Mouse (Mus musculus) left cerebral cortex, postnatal 10 days (tissue): ENCODE data around the gene Ak5. TPM values are rescaled to one million over a fixed set of nuclear protein-coding genes. Genes with fewer than 3 reads are reported as not detected.
"Not testable (repeated sequence)": the region's sequence is repeated elsewhere in the genome, so short reads cannot be mapped to it uniquely, and the experiment has no call there.

ENCODE experiments used
- DNase-seq, 2 experiments: peaks; one replicate each; pipeline ENCODE4 v3.0.0; 2021 to 2022; ENCODE audit warnings: low spot score in 2 of 2, mixed read lengths in 1 of 2; ENCODE audit errors: extremely low spot score in 1 of 2
- intact Hi-C: fragments of 180-260 bp; cut with DNase I; formaldehyde crosslinking; loops from one replicate; pipeline ENCODE4 v1.15.1; 2025
- total RNA-seq, 2 experiments: library from RNA; stranded (reverse); gene quantifications; 2 replicates each; pipeline ENCODE4 v1.2.3; 2021

Gene Ak5
- 10 to 100 TPM; 77.3 to 88.1 TPM for total RNA-seq

GRCm38 (mm10) chr3:152668239-152668638, at the start of gene Ak5:
Gene Ak5 (minus strand): TSS chr3:152668360.
- intact Hi-C loops = no loop called here
- no peak for DNase-seq

- intact Hi-C loops = no loop called here
- peak; percentile 76 to 95 for DNase-seq
Measured at GRCm38 (mm10) chr3:152713991-152714902, 46.1 kb upstream of the Ak5 start, which contains the start of gene Pigk. Gene Pigk (plus strand): TSS chr3:152714100.

- DNase-seq = no peak
- intact Hi-C loops = no loop called here
Measured at GRCm38 (mm10) chr3:152712957-152713356, 44.8 kb upstream of the Ak5 start.

GRCm38 (mm10) chr3:152709936-152710335, 41.8 kb upstream of the Ak5 start:
- no peak for DNase-seq
- intact Hi-C loops = no loop called here

GRCm38 (mm10) chr3:152707321-152707823, 39.2 kb upstream of the Ak5 start:
- intact Hi-C loops = no loop called here
- DNase-seq = no peak

GRCm38 (mm10) chr3:152706901-152707300, 38.7 kb upstream of the Ak5 start:
- intact Hi-C loops = no loop called here
- no peak for DNase-seq

GRCm38 (mm10) chr3:152705826-152706225, 37.7 kb upstream of the Ak5 start:
- intact Hi-C loops = no loop called here
- no peak for DNase-seq

GRCm38 (mm10) chr3:152702274-152702843, 34.2 kb upstream of the Ak5 start:
- DNase-seq = no peak
- intact Hi-C loops = no loop called here

GRCm38 (mm10) chr3:152701536-152701935, 33.4 kb upstream of the Ak5 start:
- intact Hi-C loops, DNase-seq: not testable (repeated sequence)

- intact Hi-C loops = no loop called here
- no peak for DNase-seq
Measured at GRCm38 (mm10) chr3:152699261-152699660, 31.1 kb upstream of the Ak5 start.

- intact Hi-C loops = no loop called here
- DNase-seq = no peak
Measured at GRCm38 (mm10) chr3:152698017-152698416, 29.9 kb upstream of the Ak5 start.

- DNase-seq = no peak
- intact Hi-C loops = no loop called here
Measured at GRCm38 (mm10) chr3:152694950-152695349, 26.8 kb upstream of the Ak5 start.

GRCm38 (mm10) chr3:152689105-152689504, 20.9 kb upstream of the Ak5 start:
- no peak for DNase-seq
- intact Hi-C loops = no loop called here

GRCm38 (mm10) chr3:152688532-152688931, 20.4 kb upstream of the Ak5 start:
- intact Hi-C loops = no loop called here
- DNase-seq = no peak

GRCm38 (mm10) chr3:152674663-152675062, 6.5 kb upstream of the Ak5 start:
- intact Hi-C loops = no loop called here

GRCm38 (mm10) chr3:152669783-152670182, 1.6 kb upstream of the Ak5 start:
- no peak for DNase-seq
- intact Hi-C loops = no loop called here

More at GRCm38 (mm10) chr3:152674663-152675062, 6.5 kb upstream of the Ak5 start:
- no peak for DNase-seq

GRCm38 (mm10) chr3:152668793-152669192, 633 bp upstream of the Ak5 start:
- intact Hi-C loops = no loop called here
- DNase-seq = no peak

GRCm38 (mm10) chr3:152667356-152668211, 576 bp downstream of the Ak5 start:
- DNase-seq = peak; percentile 25 to 74
- intact Hi-C loops = no loop called here

GRCm38 (mm10) chr3:152666991-152667355, 1.2 kb downstream of the Ak5 start:
- intact Hi-C loops = no loop called here
- DNase-seq = peak; percentile 7 to 54
